Mouse (Mus musculus) stomach, embryonic 14.5 days (tissue): ENCODE data around the gene Gm49776. TPM values are rescaled to one million over a fixed set of nuclear protein-coding genes. Genes with fewer than 3 reads are reported as not detected.

Experiments used
- ATAC-seq: fragments of 200-750 bp; cut with Nextera tagmentation; 2 replicates; pipeline ENCODE4 v1.8.0; 2017; ENCODE audit warnings: low read depth, moderate TSS enrichment; ENCODE audit not compliant: insufficient number of reproducible peaks, insufficient read depth, low FRiP score
- H3K27ac ChIP-seq: fragments of 300-500 bp; sonication (generic); 2 replicates; pipeline ENCODE4 v1.5.1; 2014; ENCODE audit warnings: mild to moderate bottlenecking, low read length, moderate library complexity, mixed read lengths
- H3K27me3 ChIP-seq: fragments of 300-500 bp; sonication (generic); 2 replicates; pipeline ENCODE4 v1.6.1; 2014; ENCODE audit warnings: low read length, control low read depth, mixed read lengths; ENCODE audit not compliant: control insufficient read depth, insufficient read depth
- H3K36me3 ChIP-seq: fragments of 300-500 bp; sonication (generic); 2 replicates; pipeline ENCODE4 v1.6.1; 2014; ENCODE audit warnings: mild to moderate bottlenecking, control low read depth, low read length, moderate library complexity, mixed read lengths; ENCODE audit not compliant: control insufficient read depth, insufficient read depth
- H3K4me1 ChIP-seq: fragments of 300-500 bp; sonication (generic); 2 replicates; pipeline ENCODE4 v1.6.1; 2014; ENCODE audit warnings: low read length, control low read depth, mixed read lengths; ENCODE audit not compliant: control insufficient read depth, insufficient read depth
- H3K4me2 ChIP-seq: fragments of 300-500 bp; sonication (generic); replicated peaks from 2 replicates; pipeline ENCODE4 v1.6.1; 2014; ENCODE audit warnings: low read depth, low read length, control low read depth
- H3K4me3 ChIP-seq: fragments of 300-500 bp; sonication (generic); 2 replicates; pipeline ENCODE4 v1.5.1; 2014; ENCODE audit warnings: low read depth, low read length, control low read depth
- H3K9ac ChIP-seq: fragments of 300-500 bp; sonication (generic); replicated peaks from 2 replicates; pipeline ENCODE4 v1.6.1; 2014; ENCODE audit warnings: low read depth, mild to moderate bottlenecking, control low read depth, low read length, moderate library complexity, mixed read lengths
- H3K9me3 ChIP-seq: fragments of 300-500 bp; sonication (generic); 2 replicates; pipeline ENCODE4 v1.6.1; 2016; ENCODE audit warnings: low read depth, low read length, control low read depth; ENCODE audit not compliant: control insufficient read depth
- WGBS: fragments of 180-500 bp; shearing (Covaris S2); extraction: QIAGEN DNeasy Blood & Tissue Kit; methylation state at CpG from one replicate; pipeline ENCODE4 v1.1.7; 2014; 5-methylcytosine and 5-hydroxymethylcytosine counted together
- polyA plus RNA-seq: library from polyadenylated mRNA; unstranded; fragments of >200 nt; fragmentation: Nextera tagmentation; extraction: Ambion mirVana; gene quantifications from 2 replicates; pipeline ENCODE4 v1.2.1, GENCODE M21; 2014

Gene Gm49776
- polyA plus RNA-seq, 1 experiment from 2014 or later, result not detected

DNA sequence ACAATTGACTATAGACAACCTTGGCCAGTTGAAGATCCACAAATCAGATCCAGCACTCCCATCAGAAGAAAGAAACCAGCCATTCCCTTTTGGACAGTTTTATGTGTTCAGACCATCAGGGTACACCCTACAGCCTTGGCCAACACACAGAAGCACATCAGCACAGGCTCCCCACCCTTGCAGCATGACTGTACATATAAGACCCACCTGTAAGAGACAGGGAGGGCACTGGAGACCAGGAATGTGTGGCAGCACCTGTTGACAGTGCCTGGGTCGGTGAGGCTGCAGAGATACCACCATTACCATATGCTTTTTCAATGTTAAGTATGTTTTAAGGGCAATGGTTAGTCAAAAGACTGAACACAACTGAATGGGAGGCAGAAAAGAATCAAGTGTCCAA is 4.3 kb downstream of the Gm49776 start:
- ATAC-seq, result no peak
- Histone ChIP-seq H3K27ac (no peak overlapping the region), H3K4me3 (no peak overlapping the region), H3K36me3 (peaks cover 74% of the 10 kb centered on the region), H3K27me3 (no peaks in the 10 kb centered on the region), H3K9ac (no peak overlapping the region), H3K4me1 (peaks cover 16% of the 10 kb centered on the region), H3K9me3 (no peaks in the 10 kb centered on the region), H3K4me2 (no peak overlapping the region)
- 87% methylated on average over 1 of the region's 1 CpGs for WGBS

DNA sequence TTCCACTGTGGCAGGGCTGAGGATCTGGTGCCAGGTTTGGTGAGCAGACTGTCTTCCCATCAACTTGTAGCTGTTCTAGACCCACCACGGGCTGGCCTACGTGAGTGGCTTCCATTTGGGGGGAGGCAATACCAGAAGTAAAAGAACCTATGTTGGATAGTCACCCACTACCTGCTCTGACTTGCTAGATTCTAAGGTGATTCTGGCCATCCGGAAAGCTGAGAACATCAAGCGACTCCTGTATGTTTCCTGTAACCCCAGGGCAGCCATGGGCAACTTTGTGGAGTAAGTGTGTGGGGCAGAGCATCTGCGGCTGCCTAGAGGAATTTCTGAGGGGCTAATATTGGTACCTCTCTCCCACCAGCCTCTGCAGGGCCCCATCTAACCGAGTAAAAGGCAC is 5.4 kb downstream of the Gm49776 start:
- Histone ChIP-seq H3K27me3 (no peaks in the 10 kb centered on the region), H3K27ac (no peak overlapping the region), H3K9me3 (no peaks in the 10 kb centered on the region), H3K36me3 (peaks cover 64% of the 10 kb centered on the region), H3K9ac (no peak overlapping the region), H3K4me3 (no peak overlapping the region), H3K4me2 (no peak overlapping the region), H3K4me1 (peaks cover 16% of the 10 kb centered on the region)
- no peak for ATAC-seq
- 85% methylated on average over 6 of the region's 6 CpGs for WGBS

DNA sequence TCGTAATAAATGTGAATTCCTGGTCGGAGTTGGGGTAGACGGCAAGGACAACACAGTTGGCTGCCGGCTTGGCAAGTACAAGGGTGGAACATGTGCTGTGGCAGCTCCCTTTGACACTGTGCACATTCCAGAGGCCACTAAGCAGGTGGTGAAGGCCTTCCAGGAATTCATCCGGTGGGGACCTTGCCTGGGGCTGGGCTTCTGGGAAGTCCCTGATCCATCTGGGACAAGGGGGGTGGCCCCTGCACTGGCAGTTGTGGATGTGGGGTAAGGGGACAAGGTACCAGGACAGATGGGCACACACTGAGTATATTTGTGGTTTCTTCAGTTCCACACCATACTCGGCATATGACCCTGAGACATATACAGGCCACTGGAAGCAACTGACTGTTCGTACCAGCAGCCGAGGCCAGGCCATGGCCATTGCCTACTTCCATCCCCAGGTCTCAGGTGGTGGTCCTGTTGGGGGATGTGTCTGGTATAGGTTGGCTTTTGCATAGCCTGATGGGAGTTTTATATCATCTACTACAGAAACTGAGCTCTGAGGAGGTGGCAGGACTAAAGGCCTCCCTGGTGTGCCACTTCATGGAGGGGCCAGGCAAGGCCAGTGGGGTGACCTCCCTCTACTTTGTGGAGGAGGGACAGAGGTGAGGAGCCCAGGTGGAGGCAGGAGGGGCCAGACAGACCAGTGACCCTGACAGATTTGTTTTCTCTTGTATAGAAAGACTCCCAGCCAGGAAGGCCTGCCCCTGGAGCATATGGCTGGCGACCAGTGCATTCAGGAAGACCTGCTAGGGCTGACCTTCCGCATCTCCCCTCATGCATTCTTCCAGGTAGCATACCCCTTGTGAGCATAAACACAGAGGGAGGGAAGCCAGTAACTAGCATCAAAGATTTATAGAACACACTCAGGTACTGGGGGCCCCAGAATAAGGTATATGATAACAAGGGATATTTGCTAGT is 7.0 kb downstream of the Gm49776 start:
- Histone ChIP-seq H3K9ac (0 out of 2 replicates have a peak overlapping the region, but pooled peaks have one; percentile 1), H3K27me3 (no peaks in the 10 kb centered on the region), H3K4me3 (peak overlapping the region; percentile 68; the same call in 1 of the 2 replicates), H3K36me3 (peaks cover 59% of the 10 kb centered on the region), H3K4me1 (peaks cover 27% of the 10 kb centered on the region), H3K9me3 (no peaks in the 10 kb centered on the region), H3K27ac (no peak overlapping the region), H3K4me2 (peak overlapping the region; percentile 95; the same call in 1 of the 2 replicates)
- WGBS, result 65% methylated on average over 10 of the region's 10 CpGs
- no peak for ATAC-seq

DNA sequence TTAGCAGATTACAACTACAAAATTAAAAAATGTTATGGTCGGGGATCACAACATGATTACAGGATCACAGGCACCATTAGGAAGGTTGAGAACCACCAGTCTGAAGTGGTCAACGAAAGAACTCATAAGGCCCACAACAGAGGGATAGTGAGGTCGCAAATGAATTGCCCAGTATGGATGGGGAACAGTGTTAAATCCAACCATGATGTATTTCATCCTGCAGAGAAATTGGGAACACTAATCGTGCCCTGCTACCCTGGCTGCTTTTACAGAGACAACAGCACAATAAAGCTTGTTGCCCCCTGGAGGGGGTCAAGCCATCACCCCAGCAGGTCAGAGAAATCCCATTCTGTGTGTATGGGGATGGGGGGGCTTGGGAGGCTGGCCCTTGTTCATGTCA is 7.9 kb downstream of the Gm49776 start:
- Histone ChIP-seq H3K27me3 (no peaks in the 10 kb centered on the region), H3K9ac (peak overlapping the region; percentile 90; the same call in 1 of the 2 replicates), H3K4me3 (peak overlapping the region; percentile 68), H3K4me1 (peaks cover 27% of the 10 kb centered on the region), H3K9me3 (no peaks in the 10 kb centered on the region), H3K4me2 (peak overlapping the region; percentile 95), H3K36me3 (peaks cover 60% of the 10 kb centered on the region), H3K27ac (no peak overlapping the region)
- no peak for ATAC-seq
- WGBS, result 68% methylated on average over 4 of the region's 4 CpGs

DNA sequence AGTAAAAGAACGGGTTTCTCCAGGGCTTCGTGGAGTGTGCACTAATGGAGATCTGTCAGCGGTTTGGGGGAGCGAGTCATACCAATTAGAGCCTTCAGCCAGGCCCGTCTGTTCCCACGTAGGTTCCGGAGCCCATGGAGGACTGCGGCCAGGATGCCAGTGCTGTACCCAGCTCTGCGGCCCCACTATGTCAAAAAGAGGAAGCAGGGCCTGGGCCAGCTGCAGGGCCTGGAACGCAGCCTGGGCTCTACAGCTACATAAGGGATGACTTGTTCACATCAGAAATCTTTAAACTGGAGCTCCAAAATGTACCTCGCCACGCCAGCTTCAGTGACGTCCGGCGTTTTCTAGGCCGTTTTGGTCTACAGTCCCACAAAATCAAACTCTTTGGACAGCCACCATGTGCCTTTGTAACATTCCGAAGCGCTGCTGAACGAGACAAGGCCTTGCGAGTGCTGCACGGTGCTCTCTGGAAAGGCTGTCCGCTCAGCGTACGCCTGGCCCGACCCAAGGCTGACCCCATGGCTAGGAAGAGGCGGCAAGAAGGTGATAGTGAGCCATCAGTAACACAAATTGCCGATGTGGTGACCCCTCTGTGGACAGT is 8.7 kb downstream of the Gm49776 start:
- peaks cover 27% of the 10 kb centered on the region for H3K4me1 ChIP-seq
- ATAC-seq, result no peak; the same call in 1 of the 2 replicates
- H3K36me3 ChIP-seq, result peaks cover 63% of the 10 kb centered on the region
- peak overlapping the region; percentile 90 for H3K9ac ChIP-seq
- H3K4me3 ChIP-seq, result peak overlapping the region; percentile 68
- H3K27me3 ChIP-seq, result no peaks in the 10 kb centered on the region
- H3K9me3 ChIP-seq, result no peaks in the 10 kb centered on the region
- H3K27ac ChIP-seq, result peak overlapping the region; percentile 94
- peak overlapping the region; percentile 95 for H3K4me2 ChIP-seq
- 4% methylated on average over 27 of the region's 27 CpGs for WGBS

DNA sequence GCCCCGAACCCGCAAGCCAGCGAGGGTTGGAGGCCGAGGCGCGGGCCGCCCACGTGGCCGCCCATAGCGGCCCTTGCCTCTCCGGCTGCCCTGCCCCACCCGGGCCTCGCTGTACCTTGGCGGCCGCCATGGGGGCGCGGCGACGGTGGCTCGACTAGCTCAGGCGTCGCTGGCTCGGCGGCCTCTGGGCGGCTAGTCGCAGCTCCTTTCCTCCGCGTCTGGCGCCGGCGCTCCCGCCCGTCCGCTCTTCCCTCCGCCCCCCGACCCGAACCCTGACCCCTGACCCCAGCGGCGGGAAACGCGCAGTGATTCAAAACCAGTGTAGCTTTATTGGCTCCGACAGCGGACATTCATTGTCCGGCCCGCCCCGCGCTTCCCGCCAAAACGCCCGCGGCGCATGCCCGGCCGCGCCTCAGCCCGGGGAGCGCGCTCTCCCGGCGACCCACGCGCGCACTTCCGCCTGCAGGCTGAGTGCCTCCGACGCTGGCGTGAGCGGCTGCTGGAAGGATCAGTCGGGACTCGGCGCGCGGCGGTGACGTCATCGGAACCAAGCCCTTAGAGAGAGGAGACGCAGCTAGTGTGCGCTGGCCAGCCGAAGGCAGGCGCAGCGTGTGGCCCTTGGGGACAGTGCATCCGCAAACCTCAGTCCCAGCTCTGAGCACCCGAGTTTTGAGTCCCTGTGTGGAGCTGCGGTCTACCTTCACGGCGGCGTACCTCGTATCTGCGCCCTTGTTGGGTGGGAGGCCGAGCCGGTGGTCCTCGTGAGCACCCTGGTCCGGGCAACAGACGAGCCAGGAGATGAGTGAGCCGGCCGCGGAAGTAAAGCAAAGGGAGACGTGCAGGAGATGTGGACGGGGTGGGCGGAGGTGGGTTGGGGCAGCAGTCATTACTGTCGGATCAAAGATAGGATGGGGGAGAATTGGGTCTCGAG is 9.4 kb downstream of the Gm49776 start, which contains the start of the genes Trmt2a and Ranbp1:
Trmt2a (plus strand) TSS at position 247 of the 931 bp plus-strand sequence.
Ranbp1 (minus strand) TSS at position 300 of the 931 bp plus-strand sequence.
- peak within 1 kb of the TSS; percentile 68 for H3K4me3 ChIP-seq
- peak within 1 kb of the TSS; percentile 95 for H3K4me2 ChIP-seq
- 2% methylated on average over 95 of the region's 102 CpGs for WGBS
- ATAC-seq, result peak; percentile 96
- H3K9me3 ChIP-seq, result no peaks in the 10 kb centered on the region
- peak within 1 kb of the TSS; percentile 94 for H3K27ac ChIP-seq
- peaks cover 63% of the 10 kb centered on the region for H3K36me3 ChIP-seq
- H3K27me3 ChIP-seq, result no peaks in the 10 kb centered on the region
- peak within 1 kb of the TSS; percentile 90 for H3K9ac ChIP-seq
- peaks cover 27% of the 10 kb centered on the region for H3K4me1 ChIP-seq

DNA sequence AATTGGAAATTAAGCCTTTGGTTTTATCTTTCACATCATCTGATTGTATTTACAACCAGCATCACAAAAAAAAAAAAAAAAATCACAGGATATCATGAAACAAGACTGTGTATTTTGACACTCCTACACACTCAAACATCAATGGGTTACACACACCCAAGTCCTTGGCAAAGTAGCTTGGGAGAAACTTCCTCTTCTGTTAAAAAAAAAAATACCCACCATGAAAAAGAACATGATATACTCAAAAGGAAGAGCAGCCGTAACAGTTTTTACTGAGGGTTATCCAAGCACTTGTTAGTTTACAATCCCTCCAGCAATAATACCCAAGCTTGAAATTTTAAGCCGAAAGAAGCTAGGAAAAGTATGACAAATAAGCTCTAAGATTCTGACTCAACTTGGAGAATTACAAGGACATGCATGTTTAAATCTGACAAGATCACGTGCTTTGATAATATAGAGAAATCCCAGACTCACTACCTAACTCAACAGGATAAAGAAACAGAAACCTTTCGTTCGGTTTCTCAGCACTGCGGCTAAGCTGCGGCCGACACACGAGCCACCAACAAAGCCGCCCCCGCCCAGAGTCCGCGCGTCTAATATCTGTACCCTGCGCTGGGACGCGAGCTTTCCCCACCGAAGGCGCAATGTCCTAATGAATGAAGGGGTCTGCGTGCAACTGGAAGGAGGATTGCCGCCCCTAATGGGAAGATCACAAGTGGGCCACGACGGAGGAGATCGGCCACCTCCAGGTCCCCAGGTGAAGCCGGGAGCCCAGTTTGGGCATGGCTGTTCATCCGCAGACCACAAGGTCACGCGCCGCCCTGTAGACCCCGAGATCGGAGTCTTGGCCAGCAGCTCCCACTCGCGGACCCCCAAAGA is 10.4 kb downstream of the Gm49776 start:
- WGBS, result under 1% methylated on average over 33 of the region's 33 CpGs
- H3K9ac ChIP-seq, result peak overlapping the region; percentile 90
- peaks cover 27% of the 10 kb centered on the region for H3K4me1 ChIP-seq
- H3K27me3 ChIP-seq, result no peaks in the 10 kb centered on the region
- peak overlapping the region; percentile 93 for H3K27ac ChIP-seq
- ATAC-seq, result no peak
- H3K4me3 ChIP-seq, result peak overlapping the region; percentile 68
- peaks cover 63% of the 10 kb centered on the region for H3K36me3 ChIP-seq
- no peaks in the 10 kb centered on the region for H3K9me3 ChIP-seq
- H3K4me2 ChIP-seq, result peak overlapping the region; percentile 53
